Mouse (Mus musculus): Measurements from ENCODE around the gene Slc16a2.
A peak's percentile ranks its signal among the peaks of the same experiment; 100 is the strongest.

The Slc16a2 gene

GRCm38 (mm10) chrX:103821832-103822196, at the start of gene Slc16a2:
Gene Slc16a2 (minus strand): TSS chrX:103821983.
- DNase-seq (ENCODE audit: low read depth, low spot score), result no peak

- no peak for DNase-seq (ENCODE audit: low read depth, low spot score)
Measured at GRCm38 (mm10) chrX:103863502-103863901, 41.7 kb upstream of the Slc16a2 start.

- no peak for DNase-seq (ENCODE audit: low read depth, low spot score)
Measured at GRCm38 (mm10) chrX:103862877-103863276, 41.1 kb upstream of the Slc16a2 start.

GRCm38 (mm10) chrX:103845266-103845665, 23.5 kb upstream of the Slc16a2 start:
- peak; percentile 22 for DNase-seq (ENCODE audit: low read depth, low spot score)

- no peak for DNase-seq (ENCODE audit: low read depth, low spot score)
Measured at GRCm38 (mm10) chrX:103828836-103829235, 7.1 kb upstream of the Slc16a2 start.

- no peak for DNase-seq (ENCODE audit: low read depth, low spot score)
Measured at GRCm38 (mm10) chrX:103822271-103822811, 558 bp upstream of the Slc16a2 start.

GRCm38 (mm10) chrX:103821195-103821831, 470 bp downstream of the Slc16a2 start:
- DNase-seq (ENCODE audit: low read depth, low spot score), result no peak

GRCm38 (mm10) chrX:103820307-103821194, 1.2 kb downstream of the Slc16a2 start:
- DNase-seq (ENCODE audit: low read depth, low spot score), result no peak

- no peak for DNase-seq (ENCODE audit: low read depth, low spot score)
Measured at GRCm38 (mm10) chrX:103819253-103819652, 2.5 kb downstream of the Slc16a2 start.

GRCm38 (mm10) chrX:103812690-103813089, 9.1 kb downstream of the Slc16a2 start:
- DNase-seq (ENCODE audit: low read depth, low spot score), result no peak

GRCm38 (mm10) chrX:103810483-103810882, 11.3 kb downstream of the Slc16a2 start:
- no peak for DNase-seq (ENCODE audit: low read depth, low spot score)

GRCm38 (mm10) chrX:103806373-103806772, 15.4 kb downstream of the Slc16a2 start:
- DNase-seq (ENCODE audit: low read depth, low spot score), result no peak

GRCm38 (mm10) chrX:103796961-103797360, 24.8 kb downstream of the Slc16a2 start:
- DNase-seq (ENCODE audit: low read depth, low spot score), result no peak

- no peak for DNase-seq (ENCODE audit: low read depth, low spot score)
Measured at GRCm38 (mm10) chrX:103795506-103795905, 26.3 kb downstream of the Slc16a2 start.

GRCm38 (mm10) chrX:103791329-103791728, 30.5 kb downstream of the Slc16a2 start:
- no peak for DNase-seq (ENCODE audit: low read depth, low spot score)

GRCm38 (mm10) chrX:103785681-103786080, 36.1 kb downstream of the Slc16a2 start:
- DNase-seq (ENCODE audit: low read depth, low spot score), result no peak

- no peak for DNase-seq (ENCODE audit: low read depth, low spot score)
Measured at GRCm38 (mm10) chrX:103776412-103776811, 45.4 kb downstream of the Slc16a2 start.

GRCm38 (mm10) chrX:103746197-103746596, 75.6 kb downstream of the Slc16a2 start:
- DNase-seq (ENCODE audit: low read depth, low spot score), result peak; percentile 79

- DNase-seq (ENCODE audit: low read depth, low spot score), result no peak
Measured at GRCm38 (mm10) chrX:103744171-103745039, 77.4 kb downstream of the Slc16a2 start.

GRCm38 (mm10) chrX:103742057-103742315, 79.8 kb downstream of the Slc16a2 start:
- peak; percentile 18 for DNase-seq (ENCODE audit: low read depth, low spot score)

- no peak for DNase-seq (ENCODE audit: low read depth, low spot score)
Measured at GRCm38 (mm10) chrX:103741215-103742056, 80.3 kb downstream of the Slc16a2 start.

All from A20 (cell line).